Mouse (Mus musculus) liver, postnatal 0 days (tissue): Measurements from ENCODE around the gene Ifitm3.

Experiments
- CTCF ChIP-seq: sonication (generic); IDR thresholded peaks from 2 replicates; pipeline ENCODE4 v1.5.1; 2016; ENCODE audit warnings: antibody characterized with exemption, low read depth
- EP300 ChIP-seq: IDR thresholded peaks from 2 replicates; pipeline ENCODE4 v1.6.1; 2016; ENCODE audit warnings: antibody characterized with exemption, low read depth, mild to moderate bottlenecking

GRCm38 (mm10) chr7:140987182-140988138 is 23.1 kb downstream of the Ifitm3 start:
- TF ChIP-seq CTCF (no peak), EP300 (no peak)
